Mouse (Mus musculus) stomach, embryonic 15.5 days (tissue): Measurements from ENCODE around the gene Lmf1. TPM values are rescaled to one million over a fixed set of nuclear protein-coding genes. Genes with fewer than 3 reads are reported as not detected.
A peak's percentile ranks its signal among the peaks of the same experiment; 100 is the strongest.

Source experiments
- ATAC-seq: fragments of 200-750 bp; cut with Nextera tagmentation; 2 replicates; pipeline ENCODE4 v1.8.0; 2017; ENCODE audit warnings: low read depth, moderate number of reproducible peaks, moderate TSS enrichment; ENCODE audit not compliant: insufficient read depth, low FRiP score
- H3K27ac ChIP-seq: fragments of 300-500 bp; sonication (generic); 2 replicates; pipeline ENCODE4 v1.5.1; 2015; ENCODE audit warnings: mild to moderate bottlenecking, inconsistent platforms
- H3K27me3 ChIP-seq: fragments of 300-500 bp; sonication (generic); replicated peaks from 2 replicates; pipeline ENCODE4 v1.6.1; 2015; ENCODE audit warnings: inconsistent platforms
- H3K36me3 ChIP-seq: fragments of 300-500 bp; sonication (generic); 2 replicates; pipeline ENCODE4 v1.6.1; 2015; ENCODE audit warnings: inconsistent platforms
- H3K4me1 ChIP-seq: fragments of 300-500 bp; sonication (generic); 2 replicates; pipeline ENCODE4 v1.6.1; 2015; ENCODE audit warnings: inconsistent platforms
- H3K4me2 ChIP-seq: fragments of 300-500 bp; sonication (generic); 2 replicates; pipeline ENCODE4 v1.6.1; 2015; ENCODE audit warnings: mild to moderate bottlenecking, inconsistent platforms
- H3K4me3 ChIP-seq: fragments of 300-500 bp; sonication (generic); replicated peaks from 2 replicates; pipeline ENCODE4 v1.5.1; 2015; ENCODE audit warnings: inconsistent platforms
- H3K9ac ChIP-seq: fragments of 300-500 bp; sonication (generic); 2 replicates; pipeline ENCODE4 v1.6.1; 2015; ENCODE audit warnings: inconsistent platforms
- H3K9me3 ChIP-seq: fragments of 300-500 bp; sonication (generic); 2 replicates; pipeline ENCODE4 v1.6.1; 2016; ENCODE audit warnings: inconsistent platforms
- WGBS: fragments of 180-500 bp; shearing (Covaris S2); methylation state at CpG from one replicate; pipeline ENCODE4 v1.1.7; 2015; 5-methylcytosine and 5-hydroxymethylcytosine counted together
- polyA plus RNA-seq: library from polyadenylated mRNA; unstranded; fragments of >200 nt; fragmentation: Nextera tagmentation; extraction: Ambion mirVana; gene quantifications from 2 replicates; pipeline ENCODE4 v1.2.1, GENCODE M21; 2015

Gene Lmf1
- polyA plus RNA-seq, 1 experiment from 2014 or later, result 27.4 TPM

GRCm38 (mm10) chr17:25634070-25634469 lies 55.2 kb downstream of the Lmf1 start:
- Histone ChIP-seq H3K36me3 (peaks cover 13% of the 10 kb centered on the region; the same call in 1 of the 2 replicates), H3K9ac (no peak overlapping the region), H3K27me3 (no peaks in the 10 kb centered on the region), H3K4me1 (no peaks in the 10 kb centered on the region), H3K27ac (no peak overlapping the region), H3K9me3 (no peaks in the 10 kb centered on the region), H3K4me3 (no peak overlapping the region), H3K4me2 (no peak overlapping the region)
- ATAC-seq, result no peak
- 76% methylated on average over 10 of the region's 10 CpGs for WGBS

- Histone ChIP-seq H3K4me1 (no peaks in the 10 kb centered on the region), H3K27me3 (no peaks in the 10 kb centered on the region), H3K9me3 (no peaks in the 10 kb centered on the region), H3K4me3 (no peak overlapping the region), H3K4me2 (no peak overlapping the region), H3K27ac (no peak overlapping the region), H3K36me3 (peaks cover 13% of the 10 kb centered on the region; the same call in 1 of the 2 replicates), H3K9ac (no peak overlapping the region)
- WGBS, result 50% methylated on average over 8 of the region's 8 CpGs
- no peak for ATAC-seq
Observed at GRCm38 (mm10) chr17:25635387-25635786, 56.5 kb downstream of the Lmf1 start.

- Histone ChIP-seq H3K36me3 (peaks cover 13% of the 10 kb centered on the region; the same call in 1 of the 2 replicates), H3K4me3 (no peak overlapping the region), H3K27ac (no peak overlapping the region), H3K27me3 (no peaks in the 10 kb centered on the region), H3K9me3 (no peaks in the 10 kb centered on the region), H3K4me1 (no peaks in the 10 kb centered on the region), H3K9ac (no peak overlapping the region), H3K4me2 (no peak overlapping the region)
- no peak for ATAC-seq
- 81% methylated on average over 5 of the region's 5 CpGs for WGBS
Observed at GRCm38 (mm10) chr17:25635806-25636205, 56.9 kb downstream of the Lmf1 start.

GRCm38 (mm10) chr17:25637986-25638385 lies 59.1 kb downstream of the Lmf1 start:
- Histone ChIP-seq H3K36me3 (peaks cover 6% of the 10 kb centered on the region; the same call in 1 of the 2 replicates), H3K4me2 (no peak overlapping the region), H3K9ac (no peak overlapping the region), H3K4me1 (no peaks in the 10 kb centered on the region), H3K27ac (no peak overlapping the region), H3K4me3 (no peak overlapping the region), H3K27me3 (no peaks in the 10 kb centered on the region), H3K9me3 (no peaks in the 10 kb centered on the region)
- WGBS, result 85% methylated on average over 7 of the region's 7 CpGs
- no peak for ATAC-seq

- H3K27me3 ChIP-seq, result no peaks in the 10 kb centered on the region
- no peak overlapping the region for H3K27ac ChIP-seq
- H3K36me3 ChIP-seq, result peaks cover 6% of the 10 kb centered on the region; the same call in 1 of the 2 replicates
- H3K9ac ChIP-seq, result no peak overlapping the region
- ATAC-seq, result no peak
- no peaks in the 10 kb centered on the region for H3K9me3 ChIP-seq
- H3K4me3 ChIP-seq, result no peak overlapping the region
- 86% methylated on average over 4 of the region's 4 CpGs for WGBS
- no peaks in the 10 kb centered on the region for H3K4me1 ChIP-seq
- H3K4me2 ChIP-seq, result no peak overlapping the region
Observed at GRCm38 (mm10) chr17:25638442-25638841, 59.6 kb downstream of the Lmf1 start.

- H3K4me3 ChIP-seq, result no peak overlapping the region
- H3K9me3 ChIP-seq, result no peaks in the 10 kb centered on the region
- H3K27me3 ChIP-seq, result no peaks in the 10 kb centered on the region
- 60% methylated on average over 4 of the region's 4 CpGs for WGBS
- H3K27ac ChIP-seq, result no peak overlapping the region
- no peak overlapping the region for H3K4me2 ChIP-seq
- H3K4me1 ChIP-seq, result 0 out of 2 replicates have a peak, but pooled peaks cover 4% of the 10 kb centered on the region
- no peaks in the 10 kb centered on the region for H3K36me3 ChIP-seq
- H3K9ac ChIP-seq, result no peak overlapping the region
- no peak for ATAC-seq
Observed at GRCm38 (mm10) chr17:25640956-25641355, 62.1 kb downstream of the Lmf1 start.

GRCm38 (mm10) chr17:25642032-25642431 lies 63.1 kb downstream of the Lmf1 start:
- H3K27me3 ChIP-seq, result no peaks in the 10 kb centered on the region
- no peak overlapping the region for H3K9ac ChIP-seq
- H3K4me3 ChIP-seq, result no peak overlapping the region
- 75% methylated on average over 8 of the region's 8 CpGs for WGBS
- no peaks in the 10 kb centered on the region for H3K9me3 ChIP-seq
- no peaks in the 10 kb centered on the region for H3K36me3 ChIP-seq
- H3K4me1 ChIP-seq, result 0 out of 2 replicates have a peak, but pooled peaks cover 4% of the 10 kb centered on the region
- no peak overlapping the region for H3K27ac ChIP-seq
- no peak for ATAC-seq
- H3K4me2 ChIP-seq, result no peak overlapping the region

GRCm38 (mm10) chr17:25643517-25644294 lies 64.8 kb downstream of the Lmf1 start:
- Histone ChIP-seq H3K4me2 (no peak overlapping the region), H3K4me1 (peaks cover 7% of the 10 kb centered on the region; the same call in 1 of the 2 replicates), H3K9ac (no peak overlapping the region), H3K27me3 (no peaks in the 10 kb centered on the region), H3K9me3 (no peaks in the 10 kb centered on the region), H3K4me3 (no peak overlapping the region), H3K27ac (0 out of 2 replicates have a peak overlapping the region, but pooled peaks have one; percentile 3), H3K36me3 (no peaks in the 10 kb centered on the region)
- no peak for ATAC-seq
- WGBS, result 71% methylated on average over 13 of the region's 13 CpGs

GRCm38 (mm10) chr17:25644761-25645160 lies 65.9 kb downstream of the Lmf1 start:
- ATAC-seq, result no peak
- no peak overlapping the region for H3K4me2 ChIP-seq
- WGBS, result 86% methylated on average over 3 of the region's 3 CpGs
- no peaks in the 10 kb centered on the region for H3K36me3 ChIP-seq
- no peak overlapping the region for H3K4me3 ChIP-seq
- no peak overlapping the region for H3K27ac ChIP-seq
- H3K27me3 ChIP-seq, result no peaks in the 10 kb centered on the region
- peaks cover 7% of the 10 kb centered on the region; the same call in 1 of the 2 replicates for H3K4me1 ChIP-seq
- no peak overlapping the region for H3K9ac ChIP-seq
- no peaks in the 10 kb centered on the region for H3K9me3 ChIP-seq

GRCm38 (mm10) chr17:25645661-25646060 lies 66.8 kb downstream of the Lmf1 start:
- H3K9ac ChIP-seq, result no peak overlapping the region
- no peaks in the 10 kb centered on the region for H3K9me3 ChIP-seq
- no peak overlapping the region for H3K4me2 ChIP-seq
- H3K4me1 ChIP-seq, result peaks cover 7% of the 10 kb centered on the region; the same call in 1 of the 2 replicates
- no peak overlapping the region for H3K27ac ChIP-seq
- H3K36me3 ChIP-seq, result no peaks in the 10 kb centered on the region
- H3K27me3 ChIP-seq, result no peaks in the 10 kb centered on the region
- no peak for ATAC-seq
- 90% methylated on average over 9 of the region's 9 CpGs for WGBS
- H3K4me3 ChIP-seq, result no peak overlapping the region

- Histone ChIP-seq H3K4me2 (no peak overlapping the region), H3K9me3 (no peaks in the 10 kb centered on the region), H3K4me3 (no peak overlapping the region), H3K27ac (no peak overlapping the region), H3K9ac (no peak overlapping the region), H3K27me3 (no peaks in the 10 kb centered on the region), H3K36me3 (no peaks in the 10 kb centered on the region), H3K4me1 (peaks cover 7% of the 10 kb centered on the region; the same call in 1 of the 2 replicates)
- 76% methylated on average over 10 of the region's 10 CpGs for WGBS
- no peak for ATAC-seq
Observed at GRCm38 (mm10) chr17:25647901-25648300, 69.0 kb downstream of the Lmf1 start.

GRCm38 (mm10) chr17:25648678-25649216 lies 69.9 kb downstream of the Lmf1 start:
- Histone ChIP-seq H3K36me3 (no peaks in the 10 kb centered on the region), H3K4me2 (no peak overlapping the region), H3K27me3 (no peaks in the 10 kb centered on the region), H3K4me1 (peaks cover 7% of the 10 kb centered on the region; the same call in 1 of the 2 replicates), H3K9me3 (no peaks in the 10 kb centered on the region), H3K9ac (no peak overlapping the region), H3K4me3 (no peak overlapping the region), H3K27ac (no peak overlapping the region)
- ATAC-seq, result no peak
- WGBS, result 43% methylated on average over 15 of the region's 15 CpGs
